In genomic region chr2:105786986-105787385, GRCm38 (mm10) we compare ENCODE assay signal across 24 mouse cellular contexts.
"Had no signal": no experiment of that assay in that cellular context is flagged by ENCODE, and none has a peak within 500 bp of the region (broad histone marks: within the 10 kb centered on the region; RNA-seq: fewer than 3 reads in every experiment).

No protein-coding gene starts in this region.

- H3K27ac ChIP-seq: heart, embryonic 10.5 days; hindbrain, embryonic 10.5 days; hindbrain, embryonic 12.5 days; hindbrain, embryonic 14.5 days; kidney, embryonic 15.5 days; kidney, postnatal 0 days; limb, embryonic 10.5 days; limb, embryonic 12.5 days; liver, embryonic 13.5 days had no signal

- H3K4me1 ChIP-seq: heart, embryonic 10.5 days; heart, embryonic 12.5 days; hindbrain, embryonic 12.5 days; kidney, embryonic 15.5 days; limb, embryonic 12.5 days; liver, embryonic 13.5 days had no signal

- H3K9ac ChIP-seq: heart, embryonic 12.5 days; hindbrain, embryonic 12.5 days; hindbrain, embryonic 14.5 days; kidney, embryonic 15.5 days; limb, embryonic 12.5 days; liver, embryonic 13.5 days had no signal

- H3K4me3 ChIP-seq: heart, embryonic 10.5 days; heart, embryonic 12.5 days; hindbrain, embryonic 10.5 days; hindbrain, embryonic 12.5 days; kidney, embryonic 15.5 days; limb, embryonic 10.5 days; limb, embryonic 12.5 days; liver, embryonic 13.5 days had no signal

- H3K4me2 ChIP-seq: heart, embryonic 12.5 days; hindbrain, embryonic 12.5 days; hindbrain, embryonic 14.5 days; kidney, embryonic 15.5 days; limb, embryonic 12.5 days; liver, embryonic 13.5 days had no signal

- ATAC-seq: intestine, embryonic 16.5 days had no signal

- H3K27me3 ChIP-seq: heart, embryonic 12.5 days; hindbrain, embryonic 12.5 days; kidney, embryonic 15.5 days; limb, embryonic 12.5 days; liver, embryonic 13.5 days had no signal

- H3K36me3 ChIP-seq: heart, embryonic 10.5 days; heart, embryonic 12.5 days; hindbrain, embryonic 10.5 days; hindbrain, embryonic 12.5 days; kidney, embryonic 15.5 days; limb, embryonic 10.5 days; limb, embryonic 12.5 days; liver, embryonic 13.5 days had no signal

- H3K9me3 ChIP-seq: heart, embryonic 10.5 days; heart, embryonic 12.5 days; hindbrain, embryonic 10.5 days; hindbrain, embryonic 12.5 days; kidney, embryonic 15.5 days; limb, embryonic 10.5 days; limb, embryonic 12.5 days; liver, embryonic 13.5 days had no signal

- DNase-seq: gastrocnemius, postnatal 14 days; gastrocnemius, postnatal 36 days; heart, adult 18-20 months; heart, postnatal 10 days; heart, postnatal 4 days; kidney, adult 11 months; kidney, adult 2 months; kidney, adult 9 months; kidney, postnatal 14 days; kidney, postnatal 36 days; layer of hippocampus, adult 9-11 months; layer of hippocampus, postnatal 36 days; liver; liver, embryonic 13.5 days had no signal
